Mouse (Mus musculus) midbrain, postnatal 0 days (tissue): Measurements from ENCODE around the gene Slc35f2. TPM values are rescaled to one million over a fixed set of nuclear protein-coding genes. Genes with fewer than 3 reads are reported as not detected.

Experiments used
- ATAC-seq: fragments of 200-750 bp; cut with Nextera tagmentation; 2 replicates; pipeline ENCODE4 v1.8.0; 2017; ENCODE audit warnings: moderate number of reproducible peaks, mild to moderate bottlenecking, moderate TSS enrichment, moderate library complexity; ENCODE audit not compliant: low FRiP score
- DNase-seq: peaks from one replicate; pipeline ENCODE4 v3.0.0-alpha.2; 2015; ENCODE audit warnings: low spot score
- H3K27ac ChIP-seq: fragments of 300-500 bp; sonication (generic); 2 replicates; pipeline ENCODE4 v1.5.1; 2014; ENCODE audit warnings: low read depth, mild to moderate bottlenecking, low read length, mixed read lengths
- H3K27me3 ChIP-seq: fragments of 300-500 bp; sonication (generic); 2 replicates; pipeline ENCODE4 v1.6.1; 2014; ENCODE audit warnings: low read length, control low read depth, mixed read lengths; ENCODE audit not compliant: insufficient read depth
- H3K36me3 ChIP-seq: fragments of 300-500 bp; sonication (generic); 2 replicates; pipeline ENCODE4 v1.6.1; 2014; ENCODE audit warnings: low read length, control low read depth, mixed read lengths; ENCODE audit not compliant: insufficient read depth
- H3K4me1 ChIP-seq: fragments of 300-500 bp; sonication (generic); 2 replicates; pipeline ENCODE4 v1.6.1; 2014; ENCODE audit warnings: mild to moderate bottlenecking, control low read depth, antibody characterized with exemption, low read length, mixed read lengths; ENCODE audit not compliant: insufficient read depth
- H3K4me2 ChIP-seq: fragments of 300-500 bp; sonication (generic); 2 replicates; pipeline ENCODE4 v1.6.1; 2014; ENCODE audit warnings: low read depth, mild to moderate bottlenecking, low read length, mixed read lengths; ENCODE audit not compliant: poor library complexity, severe bottlenecking
- H3K4me3 ChIP-seq: fragments of 300-500 bp; sonication (generic); 2 replicates; pipeline ENCODE4 v1.5.1; 2014; ENCODE audit warnings: low read depth, mild to moderate bottlenecking, low read length, moderate library complexity
- H3K9ac ChIP-seq: fragments of 300-500 bp; sonication (generic); replicated peaks from 2 replicates; pipeline ENCODE4 v1.6.1; 2014; ENCODE audit warnings: mild to moderate bottlenecking, low read length, moderate library complexity, mixed read lengths; ENCODE audit not compliant: poor library complexity, severe bottlenecking
- H3K9me3 ChIP-seq: fragments of 300-500 bp; sonication (generic); 2 replicates; pipeline ENCODE4 v1.6.1; 2016; ENCODE audit warnings: low read length, control low read depth
- CTCF ChIP-seq: IDR thresholded peaks from 2 replicates; pipeline ENCODE4 v1.5.1; 2016; ENCODE audit warnings: antibody characterized with exemption, mild to moderate bottlenecking
- WGBS: fragments of 180-500 bp; shearing (Covaris S2); extraction: QIAGEN DNeasy Blood & Tissue Kit; methylation state at CpG from one replicate; pipeline ENCODE4 v1.1.7; 2014; 5-methylcytosine and 5-hydroxymethylcytosine counted together
- polyA plus RNA-seq: library from polyadenylated mRNA; unstranded; fragments of >200 nt; fragmentation: Nextera tagmentation; extraction: Ambion mirVana; gene quantifications from 2 replicates; pipeline ENCODE4 v1.2.1, GENCODE M21; 2015
- total RNA-seq: library from RNA; depleted of rRNA; stranded (reverse); fragments of >200 nt; gene quantifications from 2 replicates; pipeline ENCODE4 v1.2.3, GENCODE M21; 2014

Gene Slc35f2
- total and polyA plus RNA-seq, 2 experiments from 2014 or later = 14.8 to 15.3 TPM

- Histone ChIP-seq H3K36me3 (no peaks in the 10 kb centered on the region), H3K4me3 (no peak overlapping the region), H3K27me3 (no peaks in the 10 kb centered on the region), H3K9me3 (no peaks in the 10 kb centered on the region), H3K27ac (no peak overlapping the region), H3K9ac (no peak overlapping the region), H3K4me2 (no peak overlapping the region), H3K4me1 (no peaks in the 10 kb centered on the region)
- DNase-seq (no peak), ATAC-seq (no peak)
- no peak for TF ChIP-seq CTCF
- 78% methylated on average over 8 of the region's 8 CpGs for WGBS
These were observed 6.6 kb upstream of the Slc35f2 start for GRCm38 (mm10) chr9:53764697-53765096.

GRCm38 (mm10) chr9:53768486-53768885 lies 2.9 kb upstream of the Slc35f2 start:
- ATAC-seq = no peak
- Histone ChIP-seq H3K9me3 (no peaks in the 10 kb centered on the region), H3K36me3 (no peaks in the 10 kb centered on the region), H3K4me3 (no peak overlapping the region), H3K27ac (no peak overlapping the region), H3K27me3 (0 out of 2 replicates have a peak, but pooled peaks cover 16% of the 10 kb centered on the region), H3K4me2 (no peak overlapping the region), H3K4me1 (no peaks in the 10 kb centered on the region), H3K9ac (no peak overlapping the region)
- WGBS = 85% methylated on average over 5 of the region's 5 CpGs
- DNase-seq = no peak
- no peak for TF ChIP-seq CTCF

GRCm38 (mm10) chr9:53770771-53771343 lies 481 bp upstream of the Slc35f2 start:
- ATAC-seq = no peak

GRCm38 (mm10) chr9:53772121-53772561 lies 803 bp downstream of the Slc35f2 start:
- peak overlapping the region; percentile 70 for H3K9ac ChIP-seq
- DNase-seq (peak; percentile 3), ATAC-seq (0 out of 2 replicates have a peak, but pooled peaks have one; percentile 39)
- 0 out of 2 replicates have a peak, but pooled peaks cover 16% of the 10 kb centered on the region for H3K27me3 ChIP-seq
- no peaks in the 10 kb centered on the region for H3K9me3 ChIP-seq
- 3% methylated on average over 17 of the region's 17 CpGs for WGBS
- no peak overlapping the region for H3K27ac ChIP-seq
- no peaks in the 10 kb centered on the region for H3K4me1 ChIP-seq
- peak overlapping the region; percentile 91 for H3K4me2 ChIP-seq
- H3K4me3 ChIP-seq = peak overlapping the region; percentile 71
- no peak for TF ChIP-seq CTCF
- H3K36me3 ChIP-seq = no peaks in the 10 kb centered on the region

More at GRCm38 (mm10) chr9:53770771-53771343, 481 bp upstream of the Slc35f2 start:
- no peaks in the 10 kb centered on the region for H3K36me3 ChIP-seq
- DNase-seq = no peak
- peak overlapping the region; percentile 91 for H3K4me2 ChIP-seq
- no peak overlapping the region for H3K27ac ChIP-seq
- no peaks in the 10 kb centered on the region for H3K9me3 ChIP-seq
- no peaks in the 10 kb centered on the region for H3K4me1 ChIP-seq
- H3K9ac ChIP-seq = peak overlapping the region; percentile 70; the same call in 1 of the 2 replicates
- H3K4me3 ChIP-seq = peak overlapping the region; percentile 71
- 0 out of 2 replicates have a peak, but pooled peaks cover 16% of the 10 kb centered on the region for H3K27me3 ChIP-seq
- TF ChIP-seq CTCF = no peak
- WGBS = 51% methylated on average over 12 of the region's 12 CpGs

GRCm38 (mm10) chr9:53775511-53775910 lies 4.2 kb downstream of the Slc35f2 start:
- 92% methylated on average over 2 of the region's 2 CpGs for WGBS
- Histone ChIP-seq H3K27me3 (0 out of 2 replicates have a peak, but pooled peaks cover 13% of the 10 kb centered on the region), H3K4me2 (no peak overlapping the region), H3K4me3 (no peak overlapping the region), H3K9me3 (no peaks in the 10 kb centered on the region), H3K4me1 (no peaks in the 10 kb centered on the region), H3K36me3 (no peaks in the 10 kb centered on the region), H3K9ac (no peak overlapping the region), H3K27ac (no peak overlapping the region)
- ATAC-seq = no peak
- no peak for TF ChIP-seq CTCF
- no peak for DNase-seq

GRCm38 (mm10) chr9:53786561-53787407 lies 15.4 kb downstream of the Slc35f2 start:
- no peak for TF ChIP-seq CTCF
- H3K4me3 ChIP-seq = no peak overlapping the region
- H3K9me3 ChIP-seq = no peaks in the 10 kb centered on the region
- DNase-seq (no peak), ATAC-seq (no peak)
- no peaks in the 10 kb centered on the region for H3K27me3 ChIP-seq
- H3K4me1 ChIP-seq = no peaks in the 10 kb centered on the region
- no peaks in the 10 kb centered on the region for H3K36me3 ChIP-seq
- H3K4me2 ChIP-seq = no peak overlapping the region
- H3K27ac ChIP-seq = no peak overlapping the region
- 85% methylated on average over 16 of the region's 16 CpGs for WGBS
- no peak overlapping the region for H3K9ac ChIP-seq
